Mouse (Mus musculus): Measurements from ENCODE around the gene Nmral1.
"Not testable (repeated sequence)": the region's sequence is repeated elsewhere in the genome, so short reads cannot be mapped to it uniquely, and the experiment has no call there.

Gene Nmral1

DNA sequence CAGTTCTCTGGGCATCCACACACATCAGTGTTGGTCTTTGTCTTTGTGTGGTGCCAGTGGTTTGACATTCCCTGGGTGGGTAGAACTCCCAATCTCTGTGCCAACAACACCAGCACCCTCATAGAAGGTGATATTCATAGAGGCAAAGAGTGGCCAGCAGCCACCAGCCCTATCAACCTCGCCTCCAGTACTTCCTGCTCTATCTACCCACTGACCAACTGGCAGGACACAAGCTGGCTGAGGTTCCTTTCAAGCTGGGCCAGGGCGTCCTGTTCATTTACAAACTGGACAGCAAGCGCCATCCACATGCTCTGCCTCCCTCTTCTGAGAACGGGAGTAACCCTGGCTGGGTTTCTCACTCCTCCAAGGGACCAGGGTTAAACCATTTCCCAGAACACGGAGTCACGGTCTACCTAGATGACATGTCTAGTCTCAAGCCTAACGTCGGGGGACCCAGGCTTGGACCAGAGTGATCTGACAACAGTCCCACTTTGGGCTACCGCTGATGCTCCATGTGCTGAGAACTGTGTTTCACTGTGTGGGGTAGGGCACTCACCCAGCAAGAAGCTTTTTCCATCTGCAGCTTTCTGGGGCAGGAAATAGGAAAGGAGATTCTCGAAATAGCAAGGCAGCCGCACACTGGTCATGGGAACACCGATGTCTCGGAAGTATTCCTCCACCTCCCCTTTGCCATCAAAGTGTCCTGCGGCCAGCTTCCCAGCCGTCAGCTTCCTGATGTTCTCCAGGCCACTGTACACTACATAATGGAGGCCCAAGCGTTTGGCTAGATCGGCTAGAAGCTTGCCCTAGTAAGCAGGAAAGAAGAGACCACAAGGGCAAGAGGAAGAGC is 5.1 kb downstream of the Nmral1 start:
- DNase-seq, result no peak

DNA sequence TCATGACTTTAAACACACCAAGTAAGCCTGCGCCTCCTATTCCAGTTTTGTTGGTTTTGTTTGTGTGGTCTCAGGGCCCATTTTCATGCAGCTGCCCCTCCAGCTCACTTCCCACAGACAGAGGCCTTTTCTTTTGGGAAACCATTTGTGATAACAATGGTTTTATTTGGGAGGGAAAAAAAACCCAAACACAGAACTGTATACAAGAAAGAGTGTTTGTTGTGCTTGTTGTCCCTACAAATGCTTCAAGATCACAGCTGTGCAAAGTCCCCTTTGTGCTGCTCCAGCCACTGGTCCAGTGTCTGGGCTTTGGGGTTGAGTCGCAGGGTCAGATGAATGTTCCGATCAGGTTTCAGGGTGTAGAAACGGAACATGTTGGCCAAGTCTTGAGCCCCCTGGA is 8.0 kb downstream of the Nmral1 start:
- no peak for DNase-seq

GRCm38 (mm10) chr16:4705541-4705940 is 13.6 kb downstream of the Nmral1 start:
- DNase-seq, result no peak

DNA sequence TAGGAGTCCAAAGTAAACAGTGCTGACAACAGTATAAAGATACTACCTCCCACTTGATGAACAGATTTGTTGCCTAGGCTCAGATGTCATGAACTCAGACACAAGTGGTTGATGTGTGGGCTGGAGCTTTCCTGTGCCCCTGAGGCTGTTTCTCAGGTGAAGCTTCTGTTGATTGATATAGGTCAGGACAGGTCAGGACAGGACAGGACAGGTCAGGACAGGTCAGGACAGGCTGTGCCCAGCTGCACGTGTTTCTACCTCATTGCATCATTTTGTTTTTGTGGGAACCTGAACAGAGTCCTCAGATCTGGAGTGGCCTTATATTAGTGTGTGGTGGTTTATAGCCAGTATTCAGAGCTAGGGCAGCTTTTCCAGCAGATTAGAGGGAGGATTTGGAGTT is 16.5 kb downstream of the Nmral1 start:
- no peak for DNase-seq

DNA sequence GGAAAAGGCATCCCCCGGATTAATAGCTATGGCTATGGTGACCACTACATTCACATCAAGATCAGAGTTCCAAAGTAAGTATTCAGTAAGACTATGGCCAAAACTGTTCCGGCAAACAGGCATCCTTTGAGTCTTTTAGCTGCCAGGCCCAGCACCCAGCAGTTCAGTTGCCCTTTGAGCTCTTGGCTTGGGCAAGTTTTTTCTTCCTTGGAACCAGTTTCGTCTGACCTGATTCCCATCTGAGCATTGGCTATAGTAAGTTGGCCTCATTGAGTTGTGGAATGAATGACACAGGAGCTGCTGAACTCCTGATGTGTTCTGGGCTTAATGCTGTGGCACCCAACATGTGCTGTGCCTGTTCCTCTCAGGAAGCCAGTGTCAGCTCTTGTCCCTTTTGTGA is 17.9 kb downstream of the Nmral1 start:
- DNase-seq, result no peak

- DNase-seq, result not testable (repeated sequence)
Observed at GRCm38 (mm10) chr16:4689371-4689770, 29.8 kb downstream of the Nmral1 start.

DNA sequence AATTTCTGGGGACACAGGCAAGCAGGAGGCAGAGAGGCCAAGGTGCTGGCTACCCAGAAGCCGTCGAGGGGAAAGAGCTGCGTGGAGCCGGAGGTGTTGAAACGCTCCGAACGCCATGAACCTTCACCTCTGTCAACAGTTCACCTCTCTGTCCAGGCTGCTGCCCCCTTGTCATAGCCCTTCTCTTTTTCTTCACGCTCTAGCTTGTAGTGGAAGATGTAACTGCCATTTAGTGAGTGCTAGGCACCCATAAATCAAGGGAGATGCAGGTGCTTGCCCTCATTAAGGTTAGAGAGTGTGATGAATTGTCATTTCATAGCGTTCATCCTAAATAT is 34.7 kb downstream of the Nmral1 start:
- no peak for DNase-seq

GRCm38 (mm10) chr16:4683581-4684456 is 35.3 kb downstream of the Nmral1 start:
- peak; percentile 98 for DNase-seq

- no peak for DNase-seq
Observed at GRCm38 (mm10) chr16:4683193-4683580, 36.0 kb downstream of the Nmral1 start.

DNA sequence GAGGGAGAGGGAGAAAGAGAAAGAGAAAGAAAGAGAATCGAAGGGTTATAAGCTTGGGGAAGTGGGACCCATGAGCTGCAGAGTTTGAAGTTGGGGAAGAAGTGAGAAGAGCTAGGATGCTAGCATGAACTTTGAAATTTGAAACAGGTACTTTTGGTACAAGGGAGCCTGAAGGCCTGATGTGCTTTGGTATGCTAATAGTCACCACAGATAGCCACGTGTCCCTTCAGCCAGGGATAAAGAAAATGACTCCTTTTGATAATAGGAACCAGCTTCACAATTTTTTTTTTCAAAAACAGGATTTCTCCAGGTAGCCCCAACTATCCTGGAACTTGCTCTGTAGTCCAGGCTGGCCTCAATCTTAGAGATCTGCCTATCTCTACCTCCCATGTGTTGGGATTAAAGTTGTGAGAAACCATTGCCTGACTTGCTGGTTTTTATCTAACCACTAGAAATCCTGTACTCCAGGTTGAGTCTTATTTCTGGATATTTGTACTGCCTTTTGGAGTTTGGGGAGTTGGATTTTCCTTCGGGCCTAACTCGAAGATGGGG is 36.5 kb downstream of the Nmral1 start:
- no peak for DNase-seq

DNA sequence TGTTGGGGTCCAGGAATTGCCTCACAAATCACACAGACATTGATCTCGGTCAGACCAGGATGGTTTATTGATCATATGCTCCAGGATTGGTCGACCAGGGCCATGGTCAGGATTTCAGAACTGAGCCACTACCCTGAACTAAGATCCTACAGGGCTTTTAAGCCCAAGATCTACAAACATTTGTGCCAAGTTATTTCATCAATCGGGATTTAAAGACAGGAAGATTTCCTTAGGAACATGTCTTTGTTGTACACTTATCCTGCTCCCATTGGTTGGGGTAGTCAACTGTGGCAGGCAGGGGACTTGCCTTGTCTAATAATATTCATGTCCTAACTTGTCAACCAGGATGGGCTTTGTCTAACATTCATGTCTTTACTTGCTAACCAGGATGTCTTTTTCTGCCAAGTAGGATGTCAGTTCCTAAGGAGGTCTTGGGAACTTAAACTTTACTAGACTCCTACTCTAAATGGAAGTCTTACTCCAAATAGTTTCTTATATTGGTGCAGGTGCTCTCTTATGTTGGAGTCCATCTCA is 38.2 kb downstream of the Nmral1 start:
- DNase-seq, result not testable (repeated sequence)

- DNase-seq, result peak; percentile 97
Observed at GRCm38 (mm10) chr16:4679121-4680018, 39.8 kb downstream of the Nmral1 start, which contains the start of gene Coro7. Gene Coro7 (minus strand): TSS chr16:4679777.

- DNase-seq, result no peak
Observed at GRCm38 (mm10) chr16:4678080-4678479, 41.1 kb downstream of the Nmral1 start.

DNA sequence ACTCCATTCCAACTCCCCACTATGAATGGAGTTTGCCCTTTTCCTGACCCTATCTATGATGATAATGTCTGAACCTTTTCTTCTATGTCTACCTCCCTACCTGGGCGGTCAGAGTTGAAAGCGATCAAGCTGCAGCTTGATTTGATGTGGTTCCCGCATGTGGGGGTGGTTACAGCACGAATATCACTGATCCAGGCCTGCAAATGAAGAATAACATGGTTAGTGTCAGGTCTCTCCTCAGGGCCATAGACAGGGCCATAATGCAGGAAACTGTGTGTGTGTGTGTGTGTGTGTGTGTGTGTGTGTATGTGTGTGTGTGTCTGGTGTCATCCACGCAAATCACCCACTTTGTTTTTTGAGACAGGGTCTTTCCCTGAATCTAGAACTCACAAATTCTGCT is 42.3 kb downstream of the Nmral1 start:
- DNase-seq, result no peak

DNA sequence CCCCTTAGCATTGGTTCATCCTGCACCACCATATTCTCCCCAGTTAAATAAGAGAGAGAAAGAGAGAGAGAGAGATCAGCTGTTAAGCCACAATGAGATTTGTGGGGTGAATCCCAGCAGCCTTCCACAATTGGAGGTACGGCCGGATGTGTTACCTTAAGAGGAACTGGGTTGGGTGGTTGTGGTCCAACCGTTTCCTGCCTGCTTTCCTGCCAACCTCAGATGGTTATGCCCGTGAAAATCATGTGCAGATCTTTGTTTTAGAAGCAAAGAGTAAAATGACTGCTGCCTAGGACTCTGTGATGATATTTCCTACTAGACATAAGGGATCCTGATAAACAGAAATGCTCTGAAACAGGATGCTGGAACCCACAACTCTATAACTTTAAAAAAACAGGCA is 45.1 kb downstream of the Nmral1 start:
- no peak for DNase-seq

DNA sequence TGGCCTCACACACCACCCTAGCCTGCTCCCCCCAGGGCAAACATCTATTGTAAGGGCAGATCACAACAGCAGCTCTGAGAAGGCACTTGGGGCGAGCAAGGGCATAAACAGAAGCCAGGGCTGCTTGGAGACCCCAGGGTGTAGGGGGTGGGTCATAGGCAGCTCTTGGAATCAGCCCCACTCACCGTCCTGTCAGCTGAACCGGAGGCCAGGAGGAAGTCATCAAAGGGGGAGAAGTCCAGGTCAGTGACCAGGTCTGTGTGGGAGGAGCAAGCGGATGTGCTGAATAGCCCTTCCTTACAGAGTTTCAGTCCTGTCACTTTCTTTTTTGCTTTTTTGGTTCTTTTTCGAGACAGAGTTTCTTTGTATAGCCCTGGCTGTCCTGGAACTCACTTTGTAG is 48.8 kb downstream of the Nmral1 start:
- no peak for DNase-seq

DNA sequence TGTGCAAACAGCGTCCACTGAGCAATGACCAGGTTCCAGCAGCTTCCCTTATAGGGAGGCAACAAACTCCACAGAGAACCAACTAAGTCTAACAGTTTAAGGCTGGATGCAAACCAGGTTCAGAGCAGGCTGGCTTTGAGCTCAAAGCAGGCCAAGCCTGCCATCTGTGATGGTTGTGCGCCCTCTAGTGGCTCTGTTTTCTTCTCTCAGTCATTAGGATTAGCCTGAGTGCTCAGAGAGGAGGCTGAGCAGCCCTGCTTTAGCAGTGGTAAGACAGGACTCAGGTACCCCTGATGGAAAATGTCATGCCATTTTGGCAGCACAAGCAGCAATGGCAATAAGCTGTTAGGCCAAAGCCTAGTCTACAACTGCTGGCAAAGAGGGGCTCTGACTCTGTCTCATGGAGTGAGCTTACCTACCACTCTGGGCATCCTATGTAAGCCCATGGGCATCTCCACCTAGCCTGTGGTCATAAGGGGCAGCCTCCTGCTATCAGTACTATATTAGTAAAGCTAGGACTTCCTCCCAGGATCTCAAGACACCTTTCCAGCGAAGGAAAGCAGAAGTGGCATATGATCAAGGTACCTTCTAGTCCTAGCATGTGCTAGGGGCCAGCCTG is 51.9 kb downstream of the Nmral1 start:
- DNase-seq, result peak; percentile 94

DNA sequence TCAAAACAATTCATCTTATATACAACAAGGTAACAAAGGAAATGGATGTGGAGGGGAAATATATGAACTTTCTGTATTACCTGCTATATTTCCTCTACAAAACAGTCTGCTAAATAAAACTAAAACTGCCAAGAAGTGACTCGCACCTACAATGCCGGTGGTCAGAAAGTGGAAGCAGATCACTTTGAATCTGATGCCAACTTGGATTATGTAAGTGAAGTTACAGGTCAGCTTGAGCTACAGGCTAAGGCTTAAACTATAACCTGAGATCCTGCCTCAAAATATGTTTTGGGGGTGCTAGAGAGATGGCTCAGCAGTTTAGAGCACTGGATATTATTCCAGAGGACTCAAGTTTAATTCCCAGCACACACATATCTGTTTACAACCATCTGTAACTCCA is 53.4 kb downstream of the Nmral1 start:
- DNase-seq, result no peak

DNA sequence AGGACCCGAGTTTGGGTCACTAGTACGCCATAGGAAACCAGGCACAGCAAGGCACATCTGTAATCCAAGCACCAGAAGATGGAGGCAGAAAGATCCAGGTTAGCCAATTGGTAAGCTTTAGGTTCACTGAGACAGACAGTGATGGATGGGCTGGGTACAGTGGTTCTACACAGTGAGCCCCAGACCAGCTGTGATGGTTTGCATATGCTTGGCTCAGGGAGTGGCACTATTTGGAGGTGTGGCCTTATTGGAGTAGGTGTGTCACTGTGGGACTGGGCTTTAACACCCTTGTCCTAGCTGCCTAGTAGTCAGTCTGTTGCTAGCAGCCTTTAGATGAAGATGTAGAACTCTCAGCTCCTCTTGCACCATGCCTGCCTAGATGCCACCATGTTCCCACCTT is 55.4 kb downstream of the Nmral1 start:
- DNase-seq, result no peak

DNA sequence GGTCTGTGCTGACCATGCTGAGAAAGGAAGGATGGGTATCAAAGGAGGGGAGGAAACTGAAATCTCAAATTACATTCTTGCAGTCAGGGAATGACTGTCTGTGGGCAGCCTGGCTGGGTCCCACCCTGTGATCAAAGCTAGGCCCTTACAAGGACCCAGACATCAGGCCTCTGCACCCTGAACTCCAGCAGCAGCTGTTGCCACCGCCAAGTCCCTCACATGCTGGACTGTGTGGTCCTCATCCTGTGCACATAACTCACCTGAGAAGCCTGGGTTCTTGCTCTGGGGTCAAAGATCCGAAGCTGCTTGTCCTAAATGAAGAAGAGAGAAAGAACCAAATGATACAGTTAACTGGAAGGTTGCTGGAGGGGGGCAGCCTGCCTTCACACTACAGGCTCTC is 57.6 kb downstream of the Nmral1 start:
- no peak for DNase-seq

Measured in embryo, embryonic 11 days (tissue).